Mouse (Mus musculus): Measurements from ENCODE around the gene Txlng.

- no peak for TF ChIP-seq POLR2A (IDR thresholded peaks at IDR 0.05; ENCODE audit: low read depth, low read length)
- no peak for TF ChIP-seq CTCF (conservative IDR thresholded peaks at IDR 0.05; ENCODE audit: insufficient read depth, insufficient read length, low read depth, low read length)
Observed at GRCm38 (mm10) chrX:162878236-162878635, 49.0 kb upstream of the Txlng start.
